Mouse (Mus musculus) telencephalon, adult 2 months (tissue): Measurements from ENCODE around the gene Ube2h.
"Not testable (repeated sequence)": the region's sequence is repeated elsewhere in the genome, so short reads cannot be mapped to it uniquely, and the experiment has no call there.

Source experiments
- DNase-seq: peaks from one replicate; pipeline ENCODE4 v3.0.0-alpha.2; 2011; ENCODE audit warnings: low read depth, low spot score

Ube2h gene

DNA sequence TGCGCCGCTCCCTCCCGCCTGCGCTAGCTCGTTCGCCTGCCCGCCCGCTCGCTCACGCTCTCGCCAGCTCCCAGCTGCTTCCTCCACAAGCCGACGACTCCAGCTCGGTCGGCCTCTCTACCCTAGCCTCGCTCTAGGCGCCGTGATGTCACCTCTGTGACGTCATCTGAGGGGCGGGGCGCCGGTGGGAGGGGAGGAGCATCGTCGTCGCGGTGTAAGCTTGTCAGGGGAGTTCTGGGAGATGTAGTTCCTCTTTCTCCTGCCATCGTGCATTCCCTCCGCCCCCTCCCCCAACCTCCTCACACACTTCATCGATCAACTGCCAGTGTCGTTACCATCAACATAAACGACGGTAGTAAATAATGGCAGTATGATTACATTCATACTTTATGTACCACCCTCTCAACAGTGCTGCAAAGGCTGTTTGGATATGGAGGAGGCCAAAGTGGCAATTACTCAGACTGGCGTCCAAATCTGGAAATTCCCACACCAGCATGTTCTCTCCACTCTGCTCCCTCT is at the start of gene Ube2h:
TSS of gene Ube2h (minus strand) at position 141 of the 519 bp plus-strand sequence.
- DNase-seq = peak; percentile 89

- DNase-seq = no peak
Observed at GRCm38 (mm10) chr6:30353661-30354060, 49.3 kb upstream of the Ube2h start.

DNA sequence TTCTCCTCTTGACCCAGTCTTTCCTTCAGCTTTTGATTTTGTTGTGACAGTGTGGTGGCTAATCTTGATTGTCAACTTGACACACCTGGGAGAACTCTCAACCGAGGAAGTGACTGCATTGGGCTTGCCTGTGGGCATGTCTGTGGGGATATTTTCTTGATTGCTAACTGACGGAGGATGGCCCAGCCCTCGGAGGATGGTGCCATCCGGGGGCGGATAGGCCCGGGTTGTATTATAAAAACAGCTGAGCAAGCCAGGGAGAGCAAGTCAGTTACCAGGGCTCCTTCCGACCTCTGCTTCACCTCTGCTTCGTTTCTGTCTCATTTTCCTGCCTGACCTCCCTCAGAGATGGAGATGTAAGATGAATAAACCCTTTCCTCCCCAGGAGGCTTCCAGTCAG is 48.4 kb upstream of the Ube2h start:
- DNase-seq = no peak

DNA sequence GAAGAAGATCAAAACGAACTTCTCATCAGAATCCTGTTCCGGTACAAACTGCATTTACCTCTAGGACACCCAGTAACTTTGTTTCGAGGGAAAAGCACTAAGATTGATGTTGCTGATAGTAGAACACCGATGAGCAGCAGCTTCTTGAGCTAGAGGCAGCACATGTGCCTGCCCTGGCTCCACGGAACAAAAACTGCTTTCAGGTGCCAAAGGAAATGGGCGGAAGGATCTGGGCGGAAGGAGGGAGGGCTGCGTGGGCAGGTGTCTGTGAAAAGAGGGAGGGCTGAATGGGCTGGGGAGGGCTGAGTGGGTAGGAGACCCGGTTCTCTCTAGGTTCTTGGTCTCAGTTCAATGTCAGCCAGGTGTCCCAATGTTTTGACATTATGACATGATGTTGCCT is 47.0 kb upstream of the Ube2h start:
- no peak for DNase-seq

GRCm38 (mm10) chr6:30347288-30347801 is 43.0 kb upstream of the Ube2h start:
- no peak for DNase-seq

GRCm38 (mm10) chr6:30346737-30347136 is 42.4 kb upstream of the Ube2h start:
- no peak for DNase-seq

- DNase-seq = no peak
Observed at GRCm38 (mm10) chr6:30344032-30344431, 39.7 kb upstream of the Ube2h start.

GRCm38 (mm10) chr6:30340231-30340873 is 36.0 kb upstream of the Ube2h start:
- no peak for DNase-seq

- DNase-seq = peak; percentile 31
Observed at GRCm38 (mm10) chr6:30336912-30337311, 32.6 kb upstream of the Ube2h start.

- no peak for DNase-seq
Observed at GRCm38 (mm10) chr6:30332262-30332661, 27.9 kb upstream of the Ube2h start.

GRCm38 (mm10) chr6:30330706-30331105 is 26.4 kb upstream of the Ube2h start:
- no peak for DNase-seq

DNA sequence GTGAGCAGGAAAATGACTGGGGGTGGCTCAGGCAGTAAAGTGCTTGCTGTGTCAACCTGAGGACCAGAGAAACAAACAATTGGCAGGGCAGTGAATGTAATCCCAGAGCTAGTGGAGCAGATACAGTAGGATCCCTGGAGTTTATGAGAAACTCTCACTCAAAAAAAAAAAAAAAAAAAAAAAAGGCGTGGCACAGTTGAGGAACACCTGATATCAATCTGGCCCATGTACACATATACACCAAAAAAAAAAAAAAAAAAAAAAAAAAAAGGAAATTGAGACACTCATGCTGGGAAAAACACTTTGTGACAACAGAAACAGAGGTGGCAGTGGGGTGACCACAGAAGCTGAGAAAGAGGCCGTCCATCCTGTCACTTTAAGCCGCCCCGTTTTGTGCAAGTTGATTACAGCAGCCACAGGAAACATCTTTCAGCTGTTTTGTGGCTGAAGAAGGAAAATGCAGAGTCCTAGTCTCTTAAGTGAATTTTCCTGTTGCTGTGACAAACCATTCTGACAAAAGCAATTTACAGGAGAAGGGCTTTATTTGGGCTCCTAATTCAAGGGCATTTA is 21.7 kb upstream of the Ube2h start:
- DNase-seq = no peak

DNA sequence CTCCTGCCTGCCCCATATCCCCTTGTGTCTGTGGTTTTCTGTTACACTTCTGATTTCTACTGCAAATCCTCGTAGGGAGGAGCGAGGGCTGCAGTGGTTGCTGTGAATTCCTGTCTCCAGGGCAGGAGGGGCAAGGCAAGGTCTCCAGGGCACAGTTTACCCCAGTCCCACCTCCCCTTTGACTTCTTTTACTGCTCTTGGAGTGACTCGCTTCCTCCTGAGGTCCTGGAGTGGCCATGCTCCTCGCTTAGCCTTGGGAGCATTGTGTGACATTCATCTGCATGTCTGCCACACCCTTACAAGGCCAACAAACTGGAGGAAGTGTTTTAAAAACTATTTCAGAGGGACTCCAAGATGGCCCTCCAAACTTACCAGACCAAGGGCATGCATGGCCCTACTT is 16.7 kb upstream of the Ube2h start:
- no peak for DNase-seq

DNA sequence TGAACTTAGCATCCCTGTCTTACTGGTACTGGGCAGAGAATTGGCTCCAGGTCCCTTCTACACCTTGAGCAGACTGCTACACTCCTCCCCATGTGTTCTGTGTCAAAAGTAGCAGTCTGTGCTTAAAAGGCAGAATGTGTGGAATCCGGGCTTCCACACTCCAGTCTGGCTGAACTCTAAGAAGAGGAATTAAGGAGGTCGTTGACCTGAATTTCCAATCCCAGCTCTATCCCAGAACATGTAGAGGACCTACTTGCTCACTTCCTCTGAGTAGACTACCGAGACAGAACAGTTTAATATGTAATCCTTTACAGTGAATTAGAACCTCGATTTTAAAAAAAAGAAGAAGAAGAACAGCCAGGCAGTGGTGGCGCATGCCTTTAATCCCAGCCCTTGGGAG is 14.9 kb upstream of the Ube2h start:
- DNase-seq = no peak

GRCm38 (mm10) chr6:30312006-30312405 is 7.7 kb upstream of the Ube2h start:
- no peak for DNase-seq

DNA sequence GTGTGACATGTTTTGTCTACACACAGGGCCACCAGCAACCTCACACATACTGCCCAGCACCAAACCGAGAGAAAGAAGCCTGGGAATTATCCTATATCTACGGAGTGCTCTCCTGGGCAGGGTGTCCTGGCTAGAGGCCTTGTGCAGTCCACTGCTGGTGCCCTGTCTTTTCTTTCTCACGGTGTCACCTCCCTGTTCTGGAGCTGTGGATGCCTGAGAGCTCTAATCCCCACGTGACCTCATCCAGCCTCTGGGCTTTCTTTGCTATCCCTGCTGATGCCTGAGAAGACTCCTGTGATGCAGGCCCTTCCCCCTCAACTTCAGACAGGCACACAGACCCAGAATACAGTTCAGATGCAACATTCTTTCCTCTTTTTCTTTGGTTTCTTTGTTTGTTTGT is 4.4 kb upstream of the Ube2h start:
- no peak for DNase-seq

GRCm38 (mm10) chr6:30307691-30308090 is 3.4 kb upstream of the Ube2h start:
- DNase-seq = no peak

DNA sequence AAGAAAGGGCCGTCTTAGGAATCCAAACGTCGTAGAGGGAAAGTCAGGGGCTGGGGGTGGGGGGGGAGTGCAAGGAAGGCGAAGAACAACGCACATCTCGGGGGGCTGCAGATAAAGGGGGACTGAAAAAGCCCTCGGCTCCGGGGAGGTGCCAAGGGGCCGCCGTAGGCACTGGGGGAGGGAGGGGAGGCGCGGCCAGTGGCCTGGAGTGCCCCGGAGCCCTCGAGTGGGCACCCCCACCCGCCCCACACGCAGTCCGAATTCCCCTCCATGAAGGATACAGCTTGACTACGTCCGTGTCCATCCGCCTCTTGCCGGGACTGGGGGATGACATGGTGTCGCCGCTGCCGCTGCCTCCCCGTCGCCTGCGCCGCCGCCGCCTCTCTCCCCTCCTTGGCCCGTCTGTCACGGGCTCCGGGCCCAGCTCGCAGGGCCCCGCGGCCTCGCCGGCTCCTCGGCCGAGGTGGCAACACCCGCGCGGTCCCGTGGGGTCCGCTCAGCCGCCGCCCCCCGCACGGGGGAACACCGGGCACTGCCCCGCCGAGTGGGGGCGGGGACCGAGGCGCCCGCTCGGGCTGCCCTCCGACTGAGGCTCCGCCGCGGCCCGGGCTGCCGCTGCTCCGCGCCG is 454 bp downstream of the Ube2h start:
- DNase-seq = not testable (repeated sequence)

DNA sequence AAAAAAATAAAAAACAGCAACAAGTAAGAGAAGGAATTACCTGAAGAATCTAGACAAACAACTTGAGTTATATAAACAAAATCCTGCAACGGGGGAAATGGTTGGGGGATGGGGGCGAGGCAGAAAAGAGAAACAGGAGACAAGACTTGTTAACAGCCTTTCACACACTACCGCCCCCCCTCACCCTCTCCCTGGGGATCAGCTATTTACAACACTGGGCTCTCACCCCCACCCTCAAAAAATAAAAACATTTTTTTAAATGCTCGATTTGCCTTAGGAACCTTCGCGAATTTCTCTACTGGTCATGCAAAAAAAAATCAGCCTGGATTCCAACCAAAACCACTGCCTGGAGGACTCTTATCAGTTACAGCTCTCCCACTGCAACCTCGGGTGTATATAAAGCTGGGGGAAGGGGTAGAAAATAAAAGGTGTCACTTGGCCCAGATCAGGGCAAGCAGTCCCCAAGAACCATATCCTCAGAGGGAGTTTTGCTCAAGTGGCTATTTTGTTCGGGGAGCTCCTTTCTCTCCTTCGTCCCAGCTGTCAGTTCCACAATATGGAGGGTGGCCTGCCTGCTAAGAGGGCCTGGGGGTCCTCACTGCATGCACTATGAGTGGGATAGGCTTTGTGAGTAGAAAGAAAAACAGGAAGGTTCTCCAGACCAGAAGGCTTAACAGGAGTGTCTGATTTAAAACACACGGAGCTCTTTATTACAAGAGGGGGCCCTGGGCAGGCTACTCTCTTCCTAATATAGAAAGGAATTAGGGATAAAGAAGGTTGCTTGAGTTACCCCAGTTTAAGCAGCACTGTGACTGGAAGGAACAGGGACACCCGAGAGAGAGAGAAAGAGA is 1.3 kb downstream of the Ube2h start:
- DNase-seq = no peak

GRCm38 (mm10) chr6:30302156-30302555 is 2.2 kb downstream of the Ube2h start:
- no peak for DNase-seq

GRCm38 (mm10) chr6:30300901-30301300 is 3.4 kb downstream of the Ube2h start:
- no peak for DNase-seq

- DNase-seq = peak; percentile 81
Observed at GRCm38 (mm10) chr6:30300372-30300771, 4.0 kb downstream of the Ube2h start.
